Mouse (Mus musculus): ENCODE data around the gene Cmss1. TPM values are rescaled to one million over a fixed set of nuclear protein-coding genes. Genes with fewer than 3 reads are reported as not detected.
A peak's percentile ranks its signal among the peaks of the same experiment; 100 is the strongest.

The Cmss1 gene
- polyA plus RNA-seq, 1 experiment from 2014 or later = 67.3 TPM

DNA sequence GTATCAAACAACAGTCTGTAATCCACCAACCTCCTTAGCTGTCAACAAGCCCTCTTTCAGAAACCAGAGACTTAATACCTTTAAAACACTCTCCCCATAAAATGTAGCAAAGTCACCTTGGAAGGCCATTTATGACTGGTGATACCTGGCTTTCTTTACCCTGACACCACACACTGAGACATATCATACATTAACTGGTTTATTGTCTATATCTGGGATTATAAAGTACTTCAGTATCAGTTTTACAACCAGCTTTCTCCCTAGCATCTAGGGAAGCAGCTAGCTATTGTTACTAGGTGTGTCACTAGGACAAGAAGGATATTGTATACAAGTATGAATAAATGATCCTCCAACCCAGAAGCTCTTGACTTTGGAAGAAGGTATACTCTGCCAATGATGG, 53.4 kb downstream of the Cmss1 start:
- H3K27ac ChIP-seq (replicated peaks) = no peak overlapping the region
- H3K4me1 ChIP-seq = peaks cover 14% of the 10 kb centered on the region

DNA sequence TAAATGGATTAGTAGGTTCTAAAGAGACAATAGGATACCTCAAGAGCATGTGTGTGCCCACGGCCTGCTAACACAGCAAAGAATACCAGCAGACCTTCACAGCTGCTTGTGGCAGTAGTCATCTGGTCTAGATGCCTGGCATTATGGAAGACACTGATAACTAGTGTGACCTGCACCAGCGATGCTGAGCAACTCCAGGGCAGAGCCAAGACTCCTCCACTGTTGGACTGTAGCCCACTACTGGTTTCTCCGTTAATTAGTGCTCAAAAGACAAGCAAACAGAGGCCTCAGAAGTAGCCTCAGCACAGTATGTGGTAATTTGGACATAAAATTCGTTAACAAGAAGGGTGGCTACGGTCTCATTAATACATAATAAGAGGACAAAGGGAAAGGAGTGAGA, 54.0 kb downstream of the Cmss1 start:
- 89% methylated on average over 5 of the region's 5 CpGs for WGBS
- Histone ChIP-seq H3K4me1 (peaks cover 14% of the 10 kb centered on the region), H3K27ac (replicated peaks) (no peak overlapping the region), H3K4me3 (no peak overlapping the region), H3K27me3 (ENCODE audit: low read depth, poor library complexity, severe bottlenecking) (peaks cover 12% of the 10 kb centered on the region; the same call in 1 of the 2 replicates), H3K9me3 (replicated peaks) (no peaks in the 10 kb centered on the region), H3K36me3 (no peaks in the 10 kb centered on the region)
- no peak for DNase-seq (ENCODE audit: low spot score)

More for the DNA sequence above, 53.4 kb downstream of the Cmss1 start:
- Histone ChIP-seq H3K9me3 (replicated peaks) (no peaks in the 10 kb centered on the region), H3K27me3 (ENCODE audit: low read depth, poor library complexity, severe bottlenecking) (peaks cover 7% of the 10 kb centered on the region; the same call in 1 of the 2 replicates), H3K4me3 (no peak overlapping the region), H3K36me3 (no peaks in the 10 kb centered on the region)
- DNase-seq (ENCODE audit: low spot score) = no peak

DNA sequence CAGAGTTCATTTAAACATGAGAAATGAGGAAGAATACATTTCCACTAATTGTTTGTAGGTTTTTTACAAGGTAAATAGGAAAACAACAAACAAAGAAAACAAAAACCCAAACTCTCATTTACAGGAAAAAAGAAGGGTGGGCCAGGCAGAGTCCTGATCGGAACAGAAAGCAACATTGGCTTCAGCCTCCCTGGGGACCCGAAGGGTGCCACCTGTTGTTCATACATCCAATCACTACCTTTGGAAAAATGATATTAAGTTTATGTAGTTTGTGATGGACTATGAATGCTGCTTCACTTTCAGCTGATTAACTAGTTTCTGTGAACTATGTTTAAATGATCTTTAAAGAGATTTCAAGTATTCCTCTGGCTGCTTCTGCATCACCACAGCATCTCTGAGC, 55.0 kb downstream of the Cmss1 start:
- no peak for DNase-seq (ENCODE audit: low spot score)
- Histone ChIP-seq H3K9me3 (replicated peaks) (no peaks in the 10 kb centered on the region), H3K36me3 (no peaks in the 10 kb centered on the region), H3K4me1 (peaks cover 14% of the 10 kb centered on the region), H3K27ac (replicated peaks) (no peak overlapping the region), H3K27me3 (ENCODE audit: low read depth, poor library complexity, severe bottlenecking) (peaks cover 12% of the 10 kb centered on the region; the same call in 1 of the 2 replicates), H3K4me3 (no peak overlapping the region)
- WGBS = 84% methylated on average over 2 of the region's 2 CpGs

DNA sequence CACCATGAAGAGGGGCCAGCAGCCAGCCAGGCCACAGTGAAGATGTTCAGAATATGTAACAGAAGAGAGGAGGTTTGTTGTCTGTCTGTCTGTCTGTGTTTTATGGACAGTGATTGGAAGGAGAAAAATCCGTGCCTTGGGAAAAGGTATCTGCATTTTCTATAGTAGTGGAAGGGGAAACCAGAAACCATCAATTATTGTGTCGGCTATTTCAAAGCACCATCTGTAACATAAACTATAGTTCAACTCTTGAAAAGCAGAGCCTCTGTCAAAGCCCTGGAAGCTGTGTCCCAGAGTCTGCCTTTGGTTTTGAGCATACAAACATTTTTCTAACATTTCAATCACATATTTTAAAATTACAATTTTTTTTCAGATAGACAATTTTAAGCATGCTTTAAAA, 55.8 kb downstream of the Cmss1 start:
- H3K27me3 ChIP-seq (ENCODE audit: low read depth, poor library complexity, severe bottlenecking) = peaks cover 12% of the 10 kb centered on the region; the same call in 1 of the 2 replicates
- no peaks in the 10 kb centered on the region for H3K36me3 ChIP-seq
- 71% methylated on average over 2 of the region's 2 CpGs for WGBS
- H3K9me3 ChIP-seq (replicated peaks) = no peaks in the 10 kb centered on the region
- H3K4me1 ChIP-seq = peaks cover 14% of the 10 kb centered on the region
- no peak for DNase-seq (ENCODE audit: low spot score)
- H3K27ac ChIP-seq (replicated peaks) = no peak overlapping the region
- H3K4me3 ChIP-seq = no peak overlapping the region

DNA sequence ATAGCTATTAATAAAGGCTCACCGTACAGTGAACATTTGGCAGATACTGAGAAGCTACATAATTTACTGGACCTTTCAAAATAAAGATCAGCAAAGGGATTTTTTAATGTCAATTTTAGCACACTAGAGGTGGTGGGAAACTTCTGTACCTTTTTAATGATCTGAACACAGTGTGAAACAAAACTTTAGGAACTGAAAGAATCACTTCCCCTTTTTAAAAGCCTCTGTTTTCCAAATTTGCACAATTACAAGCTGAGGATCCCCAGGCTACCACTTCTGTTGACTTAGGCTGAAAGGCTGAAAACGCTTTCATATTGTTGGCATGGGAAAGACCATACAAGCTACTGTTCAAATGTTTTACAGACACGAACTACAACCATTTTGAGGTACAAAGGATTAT, 56.6 kb downstream of the Cmss1 start:
- H3K9me3 ChIP-seq (replicated peaks) = no peaks in the 10 kb centered on the region
- DNase-seq (ENCODE audit: low spot score) = no peak
- H3K4me3 ChIP-seq = peak overlapping the region; percentile 73; the same call in 1 of the 2 replicates
- H3K36me3 ChIP-seq = no peaks in the 10 kb centered on the region
- no peak overlapping the region for H3K27ac ChIP-seq (replicated peaks)
- H3K27me3 ChIP-seq (ENCODE audit: low read depth, poor library complexity, severe bottlenecking) = peaks cover 12% of the 10 kb centered on the region; the same call in 1 of the 2 replicates
- peaks cover 14% of the 10 kb centered on the region for H3K4me1 ChIP-seq
- WGBS = 62% methylated on average over 3 of the region's 3 CpGs

DNA sequence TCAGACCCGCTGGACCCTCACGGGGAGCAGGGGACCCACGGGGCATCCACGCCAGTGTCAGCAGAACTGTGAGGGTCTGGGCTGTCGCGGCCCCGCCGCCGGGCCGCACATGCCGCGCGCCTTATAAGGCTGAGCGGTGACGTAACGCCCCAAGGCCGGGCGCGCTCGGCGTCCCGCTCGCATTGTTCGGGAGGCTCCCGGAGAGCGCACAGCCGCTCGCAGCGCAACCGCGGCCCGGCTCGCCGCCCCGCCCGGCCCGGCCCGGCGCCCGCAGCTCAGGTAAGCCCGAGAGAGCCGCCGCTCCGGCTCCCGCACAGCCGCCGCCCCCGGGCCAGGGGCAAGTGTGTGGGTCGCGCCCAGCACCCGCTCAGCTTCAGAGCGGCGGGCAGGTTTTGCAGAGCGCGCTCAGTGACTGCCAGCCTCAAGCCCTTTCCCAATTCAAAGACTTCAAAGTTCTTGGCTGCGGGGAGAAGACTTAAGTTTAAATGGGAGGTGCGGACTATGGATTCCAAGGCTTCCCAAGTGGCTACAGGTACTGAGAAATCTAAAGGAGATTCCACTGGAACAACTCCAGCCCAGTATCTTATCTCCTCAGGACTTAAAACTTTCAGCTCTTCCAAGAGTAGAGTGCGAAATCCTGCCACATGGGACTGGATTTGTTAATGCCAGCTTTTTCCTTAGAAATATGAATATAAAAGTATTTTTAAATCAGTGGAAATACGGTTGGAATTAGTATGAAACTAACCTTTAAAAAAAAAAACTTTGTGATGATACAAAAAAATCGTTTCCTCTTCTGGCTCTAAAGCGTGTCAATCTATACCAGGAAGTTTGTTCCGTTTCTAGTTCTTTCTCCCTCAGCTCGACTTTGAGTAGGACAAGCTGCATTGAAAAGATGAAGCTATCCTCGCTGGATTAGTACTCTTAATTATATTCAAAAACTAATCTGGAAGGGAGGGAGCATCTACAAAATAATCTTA, 57.3 kb downstream of the Cmss1 start:
- Histone ChIP-seq H3K9me3 (replicated peaks) (no peaks in the 10 kb centered on the region), H3K4me1 (peaks cover 14% of the 10 kb centered on the region), H3K27ac (replicated peaks) (peak overlapping the region; percentile 90), H3K4me3 (peak overlapping the region; percentile 73), H3K27me3 (ENCODE audit: low read depth, poor library complexity, severe bottlenecking) (peaks cover 12% of the 10 kb centered on the region; the same call in 1 of the 2 replicates), H3K36me3 (no peaks in the 10 kb centered on the region)
- peak; percentile 80 for DNase-seq (ENCODE audit: low spot score)
- 2% methylated on average over 64 of the region's 64 CpGs for WGBS

DNA sequence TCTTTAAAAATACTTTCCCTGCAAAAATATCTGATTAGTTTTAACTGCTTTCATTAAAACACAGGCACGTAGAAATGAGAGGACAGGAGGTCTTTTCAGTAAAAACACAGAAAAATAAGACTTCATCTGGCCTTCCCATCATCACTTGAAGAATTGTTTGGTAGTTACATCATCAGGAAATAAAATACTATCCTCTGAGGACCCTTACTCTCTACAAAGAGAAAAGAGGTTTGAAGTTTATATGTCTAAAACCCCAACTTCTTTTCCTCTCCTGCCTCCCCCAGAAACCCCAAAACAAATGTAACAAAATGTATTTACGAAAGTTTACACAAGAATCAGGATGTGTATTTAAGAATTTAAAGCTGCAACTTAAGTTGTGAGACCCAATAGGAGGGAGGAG, 58.1 kb downstream of the Cmss1 start:
- peak overlapping the region; percentile 90 for H3K27ac ChIP-seq (replicated peaks)
- H3K27me3 ChIP-seq (ENCODE audit: low read depth, poor library complexity, severe bottlenecking) = peaks cover 12% of the 10 kb centered on the region; the same call in 1 of the 2 replicates
- 65% methylated on average over 2 of the region's 2 CpGs for whole genome bisulfite sequencing

DNA sequence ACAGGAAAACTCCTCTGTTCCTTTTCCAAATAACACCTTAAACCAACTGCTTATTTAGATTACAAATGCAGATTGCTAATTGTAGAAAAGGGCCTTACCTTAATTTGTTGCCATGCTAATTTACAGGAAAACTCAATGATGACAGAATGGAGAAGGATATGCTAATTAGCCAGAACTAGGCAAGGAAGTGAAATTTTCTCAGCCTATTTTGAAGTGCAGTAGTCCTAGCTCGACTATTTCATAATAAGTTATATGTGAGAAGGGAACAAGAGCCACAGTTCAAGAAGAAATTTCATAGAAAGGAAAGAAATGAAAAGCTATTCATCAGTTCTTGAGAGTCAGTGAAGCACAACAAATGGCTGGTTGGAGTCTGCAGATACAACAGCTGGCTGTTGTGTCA, 60.3 kb downstream of the Cmss1 start:
- H3K27ac ChIP-seq (replicated peaks) = no peak overlapping the region

More for the DNA sequence above, 58.1 kb downstream of the Cmss1 start:
- peak overlapping the region; percentile 73 for H3K4me3 ChIP-seq
- H3K9me3 ChIP-seq (replicated peaks) = no peaks in the 10 kb centered on the region
- peaks cover 14% of the 10 kb centered on the region for H3K4me1 ChIP-seq
- H3K36me3 ChIP-seq = no peaks in the 10 kb centered on the region
- no peak for DNase-seq (ENCODE audit: low spot score)

DNA sequence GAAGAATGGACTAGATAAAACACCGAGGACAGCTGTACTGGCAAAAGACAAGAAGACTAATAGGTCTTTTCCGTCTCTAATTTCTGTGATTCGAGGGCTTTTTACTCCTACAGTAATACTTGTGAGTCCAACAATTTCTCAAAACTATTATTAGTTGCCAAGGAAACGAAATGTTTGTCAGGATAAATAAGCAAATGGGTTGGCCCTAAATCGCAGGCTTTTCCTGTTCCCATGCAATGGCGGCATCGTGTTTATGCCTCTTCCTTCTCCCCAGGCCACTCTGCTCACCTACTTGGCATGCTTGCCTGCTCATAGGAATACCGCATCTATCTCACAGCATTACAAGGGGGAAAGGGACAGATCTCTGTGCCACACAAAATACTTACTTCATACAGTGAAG, 62.2 kb downstream of the Cmss1 start:
- Histone ChIP-seq H3K4me3 (no peak overlapping the region), H3K4me1 (peaks cover 6% of the 10 kb centered on the region; the same call in 1 of the 2 replicates), H3K27me3 (ENCODE audit: low read depth, poor library complexity, severe bottlenecking) (0 out of 2 replicates have a peak, but pooled peaks cover 7% of the 10 kb centered on the region), H3K27ac (replicated peaks) (no peak overlapping the region), H3K9me3 (replicated peaks) (no peaks in the 10 kb centered on the region), H3K36me3 (no peaks in the 10 kb centered on the region)
- WGBS = 90% methylated on average over 8 of the region's 8 CpGs
- DNase-seq (ENCODE audit: low spot score) = no peak

More for the DNA sequence above, 60.3 kb downstream of the Cmss1 start:
- Histone ChIP-seq H3K4me3 (no peak overlapping the region), H3K9me3 (replicated peaks) (no peaks in the 10 kb centered on the region), H3K4me1 (peaks cover 14% of the 10 kb centered on the region), H3K27me3 (ENCODE audit: low read depth, poor library complexity, severe bottlenecking) (peaks cover 12% of the 10 kb centered on the region; the same call in 1 of the 2 replicates), H3K36me3 (no peaks in the 10 kb centered on the region)
- WGBS = 85% methylated on average over 1 of the region's 1 CpGs
- no peak for DNase-seq (ENCODE audit: low spot score)

DNA sequence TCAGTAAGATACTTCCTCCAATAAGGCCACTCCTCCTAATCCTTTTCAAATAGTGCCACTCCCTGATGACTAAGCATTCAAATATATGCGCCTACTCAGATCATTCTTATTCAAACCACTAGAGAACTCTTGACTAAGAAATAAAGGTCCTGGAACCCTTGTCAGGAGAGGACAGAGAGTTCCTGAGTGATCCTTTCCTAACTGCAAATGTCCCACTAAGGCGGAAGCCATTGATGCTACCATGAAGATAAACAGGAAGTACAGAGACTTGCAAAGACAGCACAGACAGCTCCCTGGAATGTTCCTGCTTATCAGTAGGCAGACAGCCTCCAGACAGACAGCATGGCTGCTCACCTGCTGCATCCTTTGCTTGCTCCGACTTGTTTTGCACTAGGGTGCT, 63.4 kb downstream of the Cmss1 start:
- no peaks in the 10 kb centered on the region for H3K36me3 ChIP-seq
- 92% methylated on average over 3 of the region's 3 CpGs for WGBS
- H3K27ac ChIP-seq (replicated peaks) = no peak overlapping the region

DNA sequence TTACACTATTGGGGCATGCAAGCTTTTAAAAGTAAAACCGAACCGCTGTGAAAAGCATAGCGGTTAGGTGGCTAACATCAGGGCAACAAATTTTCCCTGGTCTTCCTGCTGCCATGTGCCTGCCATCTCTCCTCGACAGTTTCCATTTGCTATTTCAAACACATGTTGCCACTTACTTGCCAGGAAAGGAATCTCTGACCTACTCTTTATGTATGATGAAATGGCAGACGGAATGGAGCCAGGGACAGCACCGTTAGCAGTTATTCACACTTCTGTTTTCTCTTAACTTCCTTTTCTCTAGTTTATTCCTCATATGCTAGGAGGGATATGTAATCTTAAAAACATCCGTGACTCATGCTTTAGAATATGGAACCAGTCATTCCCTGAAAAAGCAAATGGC, 70.2 kb downstream of the Cmss1 start:
- no peak for DNase-seq (ENCODE audit: low spot score)
- Histone ChIP-seq H3K4me3 (no peak overlapping the region), H3K36me3 (no peaks in the 10 kb centered on the region), H3K4me1 (no peaks in the 10 kb centered on the region), H3K27ac (replicated peaks) (no peak overlapping the region), H3K9me3 (replicated peaks) (no peaks in the 10 kb centered on the region), H3K27me3 (ENCODE audit: low read depth, poor library complexity, severe bottlenecking) (no peaks in the 10 kb centered on the region)
- 94% methylated on average over 7 of the region's 7 CpGs for WGBS

More for the DNA sequence above, 63.4 kb downstream of the Cmss1 start:
- DNase-seq (ENCODE audit: low spot score) = no peak
- H3K27me3 ChIP-seq (ENCODE audit: low read depth, poor library complexity, severe bottlenecking) = 0 out of 2 replicates have a peak, but pooled peaks cover 6% of the 10 kb centered on the region
- H3K4me3 ChIP-seq = no peak overlapping the region
- no peaks in the 10 kb centered on the region for H3K4me1 ChIP-seq
- H3K9me3 ChIP-seq (replicated peaks) = no peaks in the 10 kb centered on the region

DNA sequence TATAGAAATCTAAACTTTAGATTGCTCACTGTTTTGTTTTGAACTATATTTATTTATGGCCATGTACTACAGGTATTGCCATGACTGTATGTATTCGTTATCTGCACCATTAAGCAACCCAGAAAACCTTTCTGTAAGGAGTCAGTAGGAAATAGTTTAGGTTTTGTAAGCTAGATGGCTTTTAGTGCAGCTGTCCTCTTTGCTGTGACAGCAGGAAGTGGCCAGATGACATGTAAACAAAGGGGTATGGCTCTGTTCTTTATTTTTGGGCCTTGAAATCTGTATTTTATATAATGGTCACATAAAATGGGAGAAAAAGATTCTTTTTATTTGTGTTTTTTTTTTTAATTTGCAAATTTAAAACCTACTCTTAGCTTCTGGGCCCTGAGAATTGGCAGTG, 71.9 kb downstream of the Cmss1 start:
- 87% methylated on average over 1 of the region's 1 CpGs for WGBS
- Histone ChIP-seq H3K9me3 (replicated peaks) (no peaks in the 10 kb centered on the region), H3K27ac (replicated peaks) (no peak overlapping the region)

DNA sequence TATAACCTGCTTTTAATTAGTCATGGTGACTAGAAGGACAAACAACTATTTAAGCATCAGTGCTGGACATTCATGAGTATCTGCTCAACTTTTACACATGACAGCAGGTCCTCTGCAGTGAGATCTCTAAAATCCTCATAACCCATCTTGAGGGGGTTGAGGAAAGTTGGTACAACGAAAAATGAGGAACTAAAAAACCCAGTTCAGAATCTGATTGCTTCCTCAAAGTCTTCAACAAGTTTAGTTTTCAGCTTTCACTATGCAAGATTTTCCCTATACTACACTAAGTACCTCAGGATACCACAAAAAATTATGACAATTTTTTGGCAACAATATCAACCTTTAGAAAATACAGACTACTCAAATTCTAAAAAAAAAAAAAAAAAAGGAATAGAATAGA, 72.3 kb downstream of the Cmss1 start:
- no peaks in the 10 kb centered on the region for H3K9me3 ChIP-seq (replicated peaks)
- H3K27ac ChIP-seq (replicated peaks) = no peak overlapping the region
- H3K4me1 ChIP-seq = no peaks in the 10 kb centered on the region
- no peaks in the 10 kb centered on the region for H3K27me3 ChIP-seq (ENCODE audit: low read depth, poor library complexity, severe bottlenecking)
- DNase-seq (ENCODE audit: low spot score) = no peak
- no peaks in the 10 kb centered on the region for H3K36me3 ChIP-seq
- no peak overlapping the region for H3K4me3 ChIP-seq
- WGBS = 80% methylated on average over 1 of the region's 1 CpGs

More for the DNA sequence above, 71.9 kb downstream of the Cmss1 start:
- H3K36me3 ChIP-seq = no peaks in the 10 kb centered on the region
- no peak for DNase-seq (ENCODE audit: low spot score)
- H3K27me3 ChIP-seq (ENCODE audit: low read depth, poor library complexity, severe bottlenecking) = no peaks in the 10 kb centered on the region
- no peak overlapping the region for H3K4me3 ChIP-seq
- no peaks in the 10 kb centered on the region for H3K4me1 ChIP-seq

Data from midbrain, embryonic 10.5 days (tissue).